Mouse (Mus musculus): ENCODE measurements around the gene 5730522E02Rik. TPM values are rescaled to one million over a fixed set of nuclear protein-coding genes. Genes with fewer than 3 reads are reported as not detected.
A peak's percentile ranks its signal among the peaks of the same experiment; 100 is the strongest.

The 5730522E02Rik gene
- polyA plus RNA-seq, 1 experiment from 2014 or later, result 4.6 TPM

DNA sequence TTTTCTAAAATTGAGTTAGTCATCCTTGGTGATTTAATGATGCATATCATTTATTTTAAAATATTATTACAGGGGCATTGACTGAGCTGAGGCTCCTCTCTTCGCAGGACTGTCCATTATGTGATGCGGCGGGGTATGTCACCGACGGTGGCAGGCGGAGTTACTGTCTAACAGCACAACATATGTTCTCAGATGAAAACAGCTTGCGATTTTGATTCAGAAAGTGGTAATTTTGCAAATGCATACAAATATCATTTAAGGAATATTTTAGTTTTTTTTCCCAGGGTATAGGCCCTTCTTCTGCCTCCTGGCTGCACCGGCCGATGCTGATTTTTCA is 636.5 kb downstream of the 5730522E02Rik start:
- no peaks in the 10 kb centered on the region for H3K4me1 ChIP-seq (ENCODE audit: control insufficient read depth, insufficient read depth, low read length)
- ATAC-seq (ENCODE audit: low FRiP score) (no peak), DNase-seq (ENCODE audit: low spot score, missing footprints) (no peak)
- no peak overlapping the region for H3K4me2 ChIP-seq
- H3K36me3 ChIP-seq (ENCODE audit: control insufficient read depth, insufficient read depth, low read length), result no peaks in the 10 kb centered on the region
- no peaks in the 10 kb centered on the region for H3K27me3 ChIP-seq (ENCODE audit: control insufficient read depth, insufficient read depth, low read length)
- no peak overlapping the region for H3K9ac ChIP-seq (ENCODE audit: low read length)
- no peaks in the 10 kb centered on the region for H3K9me3 ChIP-seq (ENCODE audit: control insufficient read depth, low read length)
- no peak overlapping the region for H3K4me3 ChIP-seq (ENCODE audit: low read depth, low read length)
- H3K27ac ChIP-seq (ENCODE audit: low read depth, low read length), result no peak overlapping the region
- WGBS, result 96% methylated on average over 9 of the region's 9 CpGs

DNA sequence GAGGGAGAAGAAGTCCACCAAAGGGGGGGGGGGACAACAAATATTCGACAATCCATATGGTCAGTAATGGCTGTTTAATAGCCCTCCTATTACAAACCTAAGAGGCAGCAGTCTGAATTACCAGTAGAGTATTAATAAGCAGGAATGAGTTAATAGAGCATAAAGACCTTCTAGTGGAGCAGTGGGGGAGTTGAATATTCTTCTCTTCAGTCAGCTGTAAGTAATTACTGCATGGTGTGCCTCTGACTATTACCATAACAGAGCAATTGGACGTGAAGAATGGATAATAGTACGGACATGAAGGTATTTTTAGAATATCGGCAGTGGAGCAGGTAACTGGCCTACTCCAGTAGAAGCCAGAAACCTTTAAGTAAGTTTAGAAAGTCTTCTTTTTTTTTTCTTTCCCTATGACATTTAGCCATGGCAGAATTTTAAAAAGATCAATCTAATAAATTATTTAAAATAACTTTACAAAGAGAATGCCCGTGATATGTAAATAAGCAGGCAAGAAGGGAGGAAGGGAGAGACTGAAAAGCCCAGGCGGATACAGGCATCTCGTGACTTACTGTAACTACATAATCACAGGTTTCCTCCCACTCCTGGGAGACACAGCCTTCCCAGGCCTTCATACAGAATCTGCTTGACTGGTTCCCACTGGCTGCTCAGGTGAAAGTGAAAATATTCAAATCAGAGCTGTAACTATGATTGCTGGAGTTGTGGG is 637.0 kb downstream of the 5730522E02Rik start:
- ATAC-seq (ENCODE audit: low FRiP score), result no peak

DNA sequence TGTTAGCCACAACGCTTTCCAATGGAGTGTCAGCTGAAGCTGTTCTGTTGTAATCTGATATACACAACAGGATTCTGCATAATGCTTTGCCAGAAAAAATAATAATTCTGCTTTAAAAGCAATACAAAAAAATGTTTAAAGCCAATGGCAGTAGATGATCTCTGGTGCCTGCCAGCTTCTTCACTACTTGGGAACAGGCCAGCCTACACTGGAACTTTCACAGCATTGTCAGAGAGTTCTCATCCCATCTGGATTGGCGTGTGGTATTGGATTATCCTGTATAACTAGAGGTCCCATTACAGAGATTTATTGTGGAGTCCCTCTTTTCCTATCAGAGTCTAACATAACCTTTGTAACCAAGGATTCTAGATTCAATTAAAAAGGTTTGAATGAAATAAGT is 639.2 kb downstream of the 5730522E02Rik start:
- Histone ChIP-seq H3K36me3 (ENCODE audit: control insufficient read depth, insufficient read depth, low read length) (no peaks in the 10 kb centered on the region), H3K9me3 (ENCODE audit: control insufficient read depth, low read length) (no peaks in the 10 kb centered on the region), H3K27ac (ENCODE audit: low read depth, low read length) (no peak overlapping the region), H3K4me1 (ENCODE audit: control insufficient read depth, insufficient read depth, low read length) (no peaks in the 10 kb centered on the region), H3K4me3 (ENCODE audit: low read depth, low read length) (no peak overlapping the region), H3K27me3 (ENCODE audit: control insufficient read depth, insufficient read depth, low read length) (no peaks in the 10 kb centered on the region), H3K9ac (ENCODE audit: low read length) (no peak overlapping the region), H3K4me2 (no peak overlapping the region)
- ATAC-seq (ENCODE audit: low FRiP score) (no peak), DNase-seq (ENCODE audit: low spot score, missing footprints) (no peak)
- 80% methylated on average over 2 of the region's 2 CpGs for WGBS

More for the DNA sequence above, 637.0 kb downstream of the 5730522E02Rik start:
- H3K4me1 ChIP-seq (ENCODE audit: control insufficient read depth, insufficient read depth, low read length), result no peaks in the 10 kb centered on the region
- H3K27me3 ChIP-seq (ENCODE audit: control insufficient read depth, insufficient read depth, low read length), result no peaks in the 10 kb centered on the region
- WGBS, result 77% methylated on average over 7 of the region's 7 CpGs
- H3K4me2 ChIP-seq, result no peak overlapping the region
- no peaks in the 10 kb centered on the region for H3K9me3 ChIP-seq (ENCODE audit: control insufficient read depth, low read length)
- no peak overlapping the region for H3K9ac ChIP-seq (ENCODE audit: low read length)
- H3K36me3 ChIP-seq (ENCODE audit: control insufficient read depth, insufficient read depth, low read length), result no peaks in the 10 kb centered on the region
- no peak overlapping the region for H3K27ac ChIP-seq (ENCODE audit: low read depth, low read length)
- peak; percentile 61 for DNase-seq (ENCODE audit: low spot score, missing footprints)
- H3K4me3 ChIP-seq (ENCODE audit: low read depth, low read length), result no peak overlapping the region

Small RNA genes lying within 50 kb of the gene (microRNA-seq; reads per million reads assigned to microRNA genes)
- not detected for gene Mir6372

Other genes starting within 250 kb of the 5730522E02Rik start
- gene Fancl, start 175.4 kb upstream of the 5730522E02Rik start, polyA plus RNA-seq (2014; fragmentation: Nextera tagmentation; extraction: Ambion mirVana), result 34.7 and 37.6 TPM in 2 replicates